Mouse (Mus musculus): ENCODE data around the gene Bco1. TPM values are rescaled to one million over a fixed set of nuclear protein-coding genes. Genes with fewer than 3 reads are reported as not detected.

Bco1 gene
- total RNA-seq, 2 experiments from 2014 or later, result 0.49 to 2.3 TPM

GRCm38 (mm10) chr8:117178676-117179075 lies 83.0 kb downstream of the Bco1 start:
- no peak for ATAC-seq (replicated peaks; ENCODE audit: poor library complexity, severe bottlenecking)

GRCm38 (mm10) chr8:117182746-117183145 lies 87.1 kb downstream of the Bco1 start:
- no peak for ATAC-seq (replicated peaks; ENCODE audit: poor library complexity, severe bottlenecking)

Other genes starting within 250 kb of the Bco1 start
- gene Cmc2, start 174.4 kb upstream of the Bco1 start, total RNA-seq (2014; fragmentation: Nextera tagmentation), result 35.6 and 51.4 TPM in 2 replicates
- gene Cmc2, start 174.4 kb upstream of the Bco1 start, total RNA-seq (2017), result 50.7 and 58.2 TPM in 2 replicates
- gene Cenpn, start 174.1 kb upstream of the Bco1 start, total RNA-seq (2014; fragmentation: Nextera tagmentation), result 22.0 and 38.4 TPM in 2 replicates
- 33.9 and 43.1 TPM in 2 replicates for gene Cenpn, start 174.1 kb upstream of the Bco1 start, total RNA-seq (2017)
- 9.8 and 10.8 TPM in 2 replicates for gene Atmin, start 152.5 kb upstream of the Bco1 start, total RNA-seq (2014; fragmentation: Nextera tagmentation)
- gene Atmin, start 152.5 kb upstream of the Bco1 start, total RNA-seq (2017), result 10.6 and 15.1 TPM in 2 replicates
- not detected in 2 replicates for gene 1700030J22Rik, start 116.9 kb upstream of the Bco1 start, total RNA-seq (2014; fragmentation: Nextera tagmentation)
- gene 1700030J22Rik, start 116.9 kb upstream of the Bco1 start, total RNA-seq (2017), result 0.82 TPM in 1 of 2 replicates, not detected in the other
- 56.4 and 61.5 TPM in 2 replicates for gene Gcsh, start 102.3 kb upstream of the Bco1 start, total RNA-seq (2014; fragmentation: Nextera tagmentation)
- 80.8 and 104 TPM in 2 replicates for gene Gcsh, start 102.3 kb upstream of the Bco1 start, total RNA-seq (2017)
- gene Pkd1l2, start 13.4 kb upstream of the Bco1 start, total RNA-seq (2014; fragmentation: Nextera tagmentation), result not detected in 2 replicates
- not detected in 2 replicates for gene Pkd1l2, start 13.4 kb upstream of the Bco1 start, total RNA-seq (2017)
- gene Gan, start 62.3 kb downstream of the Bco1 start, total RNA-seq (2014; fragmentation: Nextera tagmentation), result 5.9 and 7.6 TPM in 2 replicates
- 3.4 and 6.4 TPM in 2 replicates for gene Gan, start 62.3 kb downstream of the Bco1 start, total RNA-seq (2017)
- 30.7 and 49.5 TPM in 2 replicates for gene Cmip, start 161.2 kb downstream of the Bco1 start, total RNA-seq (2014; fragmentation: Nextera tagmentation)
- gene Cmip, start 161.2 kb downstream of the Bco1 start, total RNA-seq (2017), result 6.0 and 11.8 TPM in 2 replicates